Mouse (Mus musculus) stomach, postnatal 0 days (tissue): ENCODE data around the gene Aspscr1.

Experiments used
- CTCF ChIP-seq: IDR thresholded peaks from 2 replicates; pipeline ENCODE4 v1.5.1; 2016; ENCODE audit warnings: antibody characterized with exemption, low read depth, mild to moderate bottlenecking, moderate library complexity
- EP300 ChIP-seq: optimal IDR thresholded peaks from 2 replicates; pipeline ENCODE3; 2016; ENCODE audit warnings: antibody characterized with exemption

- TF ChIP-seq CTCF (no peak), EP300 (no peak)
Measured at GRCm38 (mm10) chr11:120707969-120708368, 35.2 kb downstream of the Aspscr1 start.
